Mouse (Mus musculus): ENCODE results near the gene Gm8068.
"Not testable (repeated sequence)": the region's sequence is repeated elsewhere in the genome, so short reads cannot be mapped to it uniquely, and the experiment has no call there.

Gene Gm8068

GRCm38 (mm10) chr14:41701785-41702184, at the start of gene Gm8068:
TSS of gene Gm8068 (minus strand) at chr14:41701885.
- ATAC-seq (ENCODE audit: low TSS enrichment): not testable (repeated sequence)

- ATAC-seq (ENCODE audit: low TSS enrichment): not testable (repeated sequence)
These were observed 48.8 kb upstream of the Gm8068 start, which contains the start of gene Gm7929 for GRCm38 (mm10) chr14:41750514-41750913. TSS of gene Gm7929 (minus strand) at chr14:41750614.

- not testable (repeated sequence) for ATAC-seq (ENCODE audit: low TSS enrichment)
These were observed 21.8 kb upstream of the Gm8068 start for GRCm38 (mm10) chr14:41723437-41723836.

- not testable (repeated sequence) for ATAC-seq (ENCODE audit: low TSS enrichment)
These were observed 15.5 kb upstream of the Gm8068 start for GRCm38 (mm10) chr14:41717180-41717579.

GRCm38 (mm10) chr14:41648176-41648575, 53.5 kb downstream of the Gm8068 start:
- ATAC-seq (ENCODE audit: low TSS enrichment): not testable (repeated sequence)

Data from frontal cortex, adult (tissue).